Mouse (Mus musculus): Measurements from ENCODE around the gene Scn11a. TPM values are rescaled to one million over a fixed set of nuclear protein-coding genes. Genes with fewer than 3 reads are reported as not detected.

Scn11a gene
- total RNA-seq (2021): under 1 TPM; 0.43 to 0.47 TPM

GRCm38 (mm10) chr9:119825297-119825696 lies at the start of gene Scn11a:
Scn11a (minus strand) TSS chr9:119825456.
- intact Hi-C loops (cut with DNase I): no loop called here
- no peak for DNase-seq (ENCODE audit: extremely low spot score in 1 of 2, low spot score in 2 of 2)

DNA sequence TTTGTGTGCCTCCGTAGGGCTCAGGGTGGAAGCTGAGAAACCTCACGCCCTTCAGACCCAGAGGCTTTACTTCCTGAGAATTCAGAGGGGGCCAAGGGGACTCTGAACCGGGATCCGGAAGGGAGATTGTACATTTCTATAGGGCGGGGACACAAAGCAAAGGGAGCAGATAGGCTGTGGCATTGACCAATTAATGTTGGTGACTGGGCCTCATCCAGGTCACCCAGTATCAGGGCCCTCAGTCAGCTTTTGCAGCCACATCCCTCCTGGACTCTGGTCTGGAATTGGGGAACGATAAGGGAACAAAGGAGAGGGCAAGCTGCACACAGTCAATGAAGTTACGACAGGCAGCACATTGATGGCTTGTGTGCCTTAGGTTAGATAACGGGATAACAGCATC lies 28.9 kb upstream of the Scn11a start:
- intact Hi-C loops (cut with DNase I): no loop called here
- no peak for DNase-seq (ENCODE audit: extremely low spot score in 1 of 2, low spot score in 2 of 2)

- intact Hi-C loops (cut with DNase I): no loop called here
These were observed 28.0 kb upstream of the Scn11a start for GRCm38 (mm10) chr9:119853071-119853846.

GRCm38 (mm10) chr9:119852347-119853030 lies 27.2 kb upstream of the Scn11a start:
- no peak for DNase-seq (ENCODE audit: extremely low spot score in 1 of 2, low spot score in 2 of 2)
- intact Hi-C loops (cut with DNase I): no loop called here

More at GRCm38 (mm10) chr9:119853071-119853846, 28.0 kb upstream of the Scn11a start:
- no peak for DNase-seq (ENCODE audit: extremely low spot score in 1 of 2, low spot score in 2 of 2)

- intact Hi-C loops (cut with DNase I): no loop called here
- peak in 1 of 2 experiments; percentile 12 for DNase-seq (ENCODE audit: extremely low spot score in 1 of 2, low spot score in 2 of 2)
These were observed 24.0 kb upstream of the Scn11a start for GRCm38 (mm10) chr9:119849214-119849613.

- intact Hi-C loops (cut with DNase I): no loop called here
These were observed 23.4 kb upstream of the Scn11a start for GRCm38 (mm10) chr9:119848671-119849070.

GRCm38 (mm10) chr9:119847187-119847586 lies 21.9 kb upstream of the Scn11a start:
- DNase-seq (ENCODE audit: extremely low spot score in 1 of 2, low spot score in 2 of 2): no peak
- intact Hi-C loops (cut with DNase I): no loop called here

More at GRCm38 (mm10) chr9:119848671-119849070, 23.4 kb upstream of the Scn11a start:
- DNase-seq (ENCODE audit: extremely low spot score in 1 of 2, low spot score in 2 of 2): no peak

DNA sequence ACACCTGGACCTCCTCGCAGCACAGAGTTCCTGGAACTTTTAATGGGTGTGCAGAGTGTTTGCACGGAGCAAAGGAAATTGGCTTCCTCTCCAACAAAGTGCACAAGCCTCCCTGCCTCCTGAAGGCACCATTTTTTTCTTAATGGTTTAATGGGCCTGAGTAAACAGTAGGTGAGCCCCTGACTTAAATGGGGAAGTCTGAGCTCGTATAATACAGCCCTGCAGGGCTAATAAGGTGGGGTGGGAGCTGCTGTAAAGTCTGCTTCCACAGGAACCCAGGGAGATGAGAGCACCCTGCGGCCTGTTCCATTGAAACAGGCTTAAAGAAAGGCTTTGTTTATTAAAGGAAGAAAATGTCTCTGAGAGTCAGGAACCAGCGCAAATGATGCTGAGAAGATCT lies 19.5 kb upstream of the Scn11a start:
- DNase-seq (ENCODE audit: extremely low spot score in 1 of 2, low spot score in 2 of 2): no peak
- intact Hi-C loops (cut with DNase I): no loop called here

GRCm38 (mm10) chr9:119843549-119843948 lies 18.3 kb upstream of the Scn11a start:
- DNase-seq (ENCODE audit: extremely low spot score in 1 of 2, low spot score in 2 of 2): peak in 1 of 2 experiments; percentile 7
- intact Hi-C loops (cut with DNase I): no loop called here

DNA sequence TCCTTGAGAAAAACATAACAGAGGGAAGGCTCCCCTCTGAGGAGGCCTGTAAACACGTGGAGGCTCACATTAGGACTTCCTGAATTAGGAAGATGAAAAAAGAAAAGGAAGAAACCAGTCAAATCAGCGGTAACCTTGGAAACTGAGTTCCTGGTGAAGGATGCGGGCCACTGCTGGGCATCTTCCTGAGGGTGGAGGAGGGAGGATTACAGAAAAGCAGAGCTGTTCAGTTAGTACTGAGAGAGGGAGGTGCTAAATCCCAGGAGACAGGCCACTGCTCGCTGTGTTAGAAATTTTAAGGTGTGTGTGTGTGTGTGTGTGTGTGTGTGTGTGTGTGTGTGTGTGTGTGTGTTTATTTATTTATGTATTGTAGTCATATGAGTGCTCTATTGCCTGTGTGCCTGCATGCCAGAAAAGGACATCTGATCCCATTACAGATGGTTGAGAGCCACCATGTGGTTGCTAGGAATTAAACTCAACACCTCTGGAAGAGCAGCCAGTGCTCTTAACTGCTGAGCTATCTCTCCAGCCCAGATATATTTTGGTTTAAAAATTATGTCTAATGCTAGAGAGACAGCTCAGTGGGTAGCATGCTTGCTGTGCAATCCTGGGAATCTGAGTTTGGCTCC lies 17.4 kb upstream of the Scn11a start:
- peak in 1 of 2 experiments; percentile 35 for DNase-seq (ENCODE audit: extremely low spot score in 1 of 2, low spot score in 2 of 2)

GRCm38 (mm10) chr9:119842091-119842490 lies 16.8 kb upstream of the Scn11a start:
- intact Hi-C loops (cut with DNase I): no loop called here
- DNase-seq (ENCODE audit: extremely low spot score in 1 of 2, low spot score in 2 of 2): no peak

More for the DNA sequence above, 17.4 kb upstream of the Scn11a start:
- intact Hi-C loops (cut with DNase I): no loop called here

DNA sequence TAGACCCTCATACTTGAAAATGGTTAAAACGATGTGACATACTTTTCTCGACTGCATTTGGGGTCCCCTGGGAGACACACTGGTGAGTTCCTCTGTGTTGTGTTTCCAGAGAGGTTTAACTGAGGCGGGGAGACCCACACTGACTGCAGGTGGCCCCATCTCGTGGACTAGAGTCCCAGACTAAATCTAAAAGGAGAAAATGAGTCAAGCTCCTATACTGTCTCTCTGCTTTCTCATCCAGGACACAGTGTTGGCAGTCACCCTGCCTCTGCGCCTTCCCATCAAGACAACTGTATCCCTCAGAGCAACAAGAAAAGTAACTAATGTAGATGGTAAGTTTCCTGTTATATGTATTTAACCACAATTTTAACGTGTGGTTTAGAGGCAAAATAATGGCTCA lies 15.9 kb upstream of the Scn11a start:
- no peak for DNase-seq (ENCODE audit: extremely low spot score in 1 of 2, low spot score in 2 of 2)

GRCm38 (mm10) chr9:119835581-119836125 lies 10.4 kb upstream of the Scn11a start:
- intact Hi-C loops (cut with DNase I): no loop called here
- DNase-seq (ENCODE audit: extremely low spot score in 1 of 2, low spot score in 2 of 2): no peak

More for the DNA sequence above, 15.9 kb upstream of the Scn11a start:
- intact Hi-C loops (cut with DNase I): no loop called here

GRCm38 (mm10) chr9:119831001-119831400 lies 5.7 kb upstream of the Scn11a start:
- intact Hi-C loops (cut with DNase I): no loop called here
- DNase-seq (ENCODE audit: extremely low spot score in 1 of 2, low spot score in 2 of 2): no peak

- DNase-seq (ENCODE audit: extremely low spot score in 1 of 2, low spot score in 2 of 2): no peak
- intact Hi-C loops (cut with DNase I): no loop called here
These were observed 1.5 kb downstream of the Scn11a start for GRCm38 (mm10) chr9:119823722-119824121.

DNA sequence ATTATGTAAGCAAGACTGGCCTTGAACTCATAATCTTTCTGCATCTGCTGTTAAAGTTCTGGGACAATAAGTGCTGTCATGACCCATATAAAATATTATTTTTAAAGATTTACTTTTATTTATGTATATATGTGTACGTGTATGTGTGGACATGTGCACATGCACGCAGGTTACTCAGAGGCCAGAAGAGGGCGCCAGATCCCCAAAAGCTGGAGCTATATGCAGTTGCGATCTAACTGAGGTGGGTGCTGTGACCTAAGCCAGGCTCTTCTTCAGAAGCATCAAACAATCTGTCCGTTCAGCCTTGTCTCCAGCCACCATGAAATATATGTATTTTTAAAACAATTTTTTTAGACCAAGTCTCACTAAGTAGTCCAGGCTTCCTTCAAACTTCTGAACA lies 11.6 kb downstream of the Scn11a start:
- intact Hi-C loops (cut with DNase I): no loop called here
- no peak for DNase-seq (ENCODE audit: extremely low spot score in 1 of 2, low spot score in 2 of 2)

DNA sequence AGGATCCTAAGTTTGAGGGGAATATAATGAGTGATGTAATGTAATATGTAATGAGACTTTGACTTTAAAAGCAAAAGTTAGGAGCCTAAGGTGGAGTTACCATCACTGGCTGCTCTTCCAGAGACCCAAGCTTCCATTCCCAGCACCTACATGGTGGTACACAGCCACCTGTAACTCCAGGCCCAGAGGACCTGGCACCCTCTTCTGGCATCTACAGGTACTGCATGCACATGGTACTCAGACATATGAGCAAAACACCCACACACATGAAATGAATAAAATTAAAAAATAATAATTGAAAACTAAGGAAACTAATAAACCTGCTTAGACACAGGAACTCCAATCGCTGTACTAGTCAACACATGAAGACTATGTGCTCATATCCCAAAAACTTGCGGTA lies 18.8 kb downstream of the Scn11a start:
- no peak for DNase-seq (ENCODE audit: extremely low spot score in 1 of 2, low spot score in 2 of 2)
- intact Hi-C loops (cut with DNase I): no loop called here

- intact Hi-C loops (cut with DNase I): no loop called here
- DNase-seq (ENCODE audit: extremely low spot score in 1 of 2, low spot score in 2 of 2): no peak
These were observed 20.8 kb downstream of the Scn11a start for GRCm38 (mm10) chr9:119804501-119804847.

- no peak for DNase-seq (ENCODE audit: extremely low spot score in 1 of 2, low spot score in 2 of 2)
- intact Hi-C loops (cut with DNase I): no loop called here
These were observed 21.3 kb downstream of the Scn11a start for GRCm38 (mm10) chr9:119803845-119804500.
